Mouse (Mus musculus) liver, postnatal 0 days (tissue): Measurements from ENCODE around the gene Il34.

Experiments used
- CTCF ChIP-seq: sonication (generic); IDR thresholded peaks from 2 replicates; pipeline ENCODE4 v1.5.1; 2016; ENCODE audit warnings: antibody characterized with exemption, low read depth
- EP300 ChIP-seq: IDR thresholded peaks from 2 replicates; pipeline ENCODE4 v1.6.1; 2016; ENCODE audit warnings: antibody characterized with exemption, low read depth, mild to moderate bottlenecking

DNA sequence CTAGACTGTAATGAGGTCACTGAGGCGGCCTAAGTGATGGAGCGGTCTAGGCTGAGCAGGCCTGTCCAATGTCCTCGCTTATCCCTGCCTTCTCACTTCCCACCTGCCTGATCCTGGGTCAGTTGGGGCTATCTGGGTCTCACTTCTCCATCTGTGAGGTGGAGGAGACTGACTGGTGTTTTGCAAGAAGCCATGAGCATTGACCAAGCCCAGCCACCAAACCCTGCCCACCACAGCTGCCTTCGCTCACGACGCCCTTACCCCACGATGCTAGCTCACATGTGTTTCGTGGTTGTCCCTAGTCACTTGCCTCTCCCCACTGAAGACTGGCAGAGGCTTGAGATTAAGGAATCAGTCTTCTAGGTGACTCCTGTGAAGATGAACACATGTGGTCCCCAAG, 8.6 kb downstream of the Il34 start:
- TF ChIP-seq CTCF: no peak
- no peak for TF ChIP-seq EP300
